Mouse (Mus musculus): ENCODE results near the gene Gm3646.

DNA sequence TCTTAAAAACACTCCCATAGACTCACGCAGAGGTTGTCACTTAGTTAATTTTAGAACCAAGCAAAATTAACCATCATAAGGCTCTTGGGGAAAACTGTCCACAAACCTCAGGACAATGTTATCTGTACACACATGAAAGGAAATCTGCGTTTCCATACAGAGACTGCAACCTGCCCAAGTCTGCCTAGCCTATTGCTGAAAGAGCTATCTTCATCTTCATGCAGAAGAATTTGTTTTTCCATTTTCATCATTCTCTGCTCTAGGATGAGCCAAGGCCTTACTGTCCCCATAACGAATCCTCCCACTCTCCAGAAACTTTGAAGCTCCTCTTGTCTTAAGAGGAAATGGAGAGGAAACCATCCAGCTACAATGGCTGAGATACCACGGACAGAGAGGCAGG, 19.8 kb upstream of the Gm3646 start:
- no peak for TF ChIP-seq CTCF (IDR thresholded peaks at IDR 0.05; ENCODE audit: low read depth)
- no peak for TF ChIP-seq EP300 (optimal IDR thresholded peaks at IDR 0.05)
